Mouse (Mus musculus): ENCODE data around the gene Anks1. TPM values are rescaled to one million over a fixed set of nuclear protein-coding genes. Genes with fewer than 3 reads are reported as not detected.

Gene Anks1
- polyA plus RNA-seq (2021; fragmentation: Nextera tagmentation): 5.2 and 6.0 TPM in 2 replicates
- long read RNA-seq, experiment 1, full-length matches to known transcripts: 13 of 69 reads
- long read RNA-seq, experiment 1, partial matches to known transcripts: 17 of 69 reads
- long read RNA-seq, experiment 1, other reads (novel, unspliced or antisense): 39 of 69 reads
- long read RNA-seq, experiment 2, full-length matches to known transcripts: 3 of 10 reads
- long read RNA-seq, experiment 2, partial matches to known transcripts: 0 of 10 reads
- long read RNA-seq, experiment 2, other reads (novel, unspliced or antisense): 7 of 10 reads

DNA sequence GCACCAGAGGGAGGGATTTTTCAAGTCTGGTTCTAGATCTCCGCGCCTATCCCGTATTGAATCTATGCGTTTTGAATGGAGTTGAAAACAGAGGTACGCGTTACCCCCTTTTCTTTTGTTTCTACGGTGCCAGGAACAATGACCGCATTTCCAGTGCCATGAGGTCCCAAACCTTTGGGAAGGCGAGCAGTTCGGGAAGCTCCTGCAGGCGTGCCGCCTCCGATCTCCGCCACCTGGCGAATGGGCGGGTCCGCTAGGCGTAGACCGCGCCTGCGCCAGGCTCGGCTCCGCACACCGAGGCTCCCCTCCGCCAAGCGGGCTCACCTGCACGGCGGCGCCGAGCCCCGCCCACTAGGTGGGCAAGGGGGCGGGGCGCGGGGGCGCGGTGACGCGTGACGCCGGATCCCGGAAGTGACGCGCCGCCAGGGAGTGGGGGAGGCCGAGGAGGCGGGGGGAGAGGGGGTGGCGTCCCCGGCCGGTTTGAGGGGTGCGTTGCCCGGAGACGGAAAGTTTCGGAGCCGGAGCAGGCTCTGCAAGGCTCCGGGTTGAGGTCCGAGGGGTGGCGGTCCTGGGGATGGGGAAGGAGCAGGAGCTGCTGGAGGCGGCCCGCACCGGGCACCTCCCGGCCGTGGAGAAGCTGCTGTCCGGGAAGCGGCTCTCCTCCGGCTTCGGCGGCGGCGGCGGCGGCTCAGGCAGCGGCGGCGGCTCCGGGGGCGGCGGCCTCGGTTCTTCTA, at the start of gene Anks1:
Anks1 (plus strand) TSS at position 419 of the 734 bp plus-strand sequence.

DNA sequence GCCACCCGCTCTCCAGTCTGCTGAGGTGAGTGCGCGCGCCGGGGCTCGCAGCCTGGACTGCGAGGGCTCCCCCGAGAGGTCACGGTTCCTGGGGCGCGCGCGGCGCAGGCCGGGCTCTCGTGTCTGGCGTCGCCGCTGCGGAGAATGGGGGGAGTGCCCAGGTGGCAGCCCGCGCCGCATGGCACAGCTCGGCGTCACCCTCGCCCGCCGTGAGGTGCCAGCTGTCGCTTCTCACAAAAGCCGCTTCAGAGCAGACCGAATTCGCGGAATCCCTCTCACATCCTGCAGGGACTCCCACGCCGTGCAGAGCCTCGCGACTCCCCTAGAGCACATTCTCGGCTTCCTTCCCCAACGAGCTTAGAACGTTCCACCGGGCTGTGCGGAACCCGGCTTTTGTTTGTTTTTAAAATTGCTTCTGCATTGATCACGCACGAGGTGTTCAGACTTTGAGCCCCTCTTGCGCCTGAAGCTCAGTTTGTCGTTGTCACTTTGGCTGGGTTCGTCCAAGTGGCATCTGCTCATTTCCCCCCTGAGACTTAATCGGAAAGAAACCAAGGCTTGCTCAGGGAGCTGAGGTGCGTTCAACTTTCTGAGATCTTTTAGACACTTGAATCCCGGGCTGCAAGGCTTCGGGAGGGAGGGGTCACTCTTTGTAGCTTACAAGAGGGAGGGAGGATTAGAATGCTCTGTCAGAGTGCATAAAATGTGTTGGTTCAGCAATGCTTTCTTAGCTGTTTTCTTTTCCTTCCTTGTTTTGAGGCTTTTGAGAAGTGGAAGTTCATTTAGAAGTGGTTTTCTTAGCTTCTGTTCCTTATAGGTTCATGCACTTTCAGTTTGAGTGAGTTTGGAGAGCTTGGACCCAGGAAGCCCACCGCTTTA, 755 bp downstream of the Anks1 start, which contains the start of gene Taf11:
Taf11 (minus strand) TSS at position 223 of the 879 bp plus-strand sequence.

DNA sequence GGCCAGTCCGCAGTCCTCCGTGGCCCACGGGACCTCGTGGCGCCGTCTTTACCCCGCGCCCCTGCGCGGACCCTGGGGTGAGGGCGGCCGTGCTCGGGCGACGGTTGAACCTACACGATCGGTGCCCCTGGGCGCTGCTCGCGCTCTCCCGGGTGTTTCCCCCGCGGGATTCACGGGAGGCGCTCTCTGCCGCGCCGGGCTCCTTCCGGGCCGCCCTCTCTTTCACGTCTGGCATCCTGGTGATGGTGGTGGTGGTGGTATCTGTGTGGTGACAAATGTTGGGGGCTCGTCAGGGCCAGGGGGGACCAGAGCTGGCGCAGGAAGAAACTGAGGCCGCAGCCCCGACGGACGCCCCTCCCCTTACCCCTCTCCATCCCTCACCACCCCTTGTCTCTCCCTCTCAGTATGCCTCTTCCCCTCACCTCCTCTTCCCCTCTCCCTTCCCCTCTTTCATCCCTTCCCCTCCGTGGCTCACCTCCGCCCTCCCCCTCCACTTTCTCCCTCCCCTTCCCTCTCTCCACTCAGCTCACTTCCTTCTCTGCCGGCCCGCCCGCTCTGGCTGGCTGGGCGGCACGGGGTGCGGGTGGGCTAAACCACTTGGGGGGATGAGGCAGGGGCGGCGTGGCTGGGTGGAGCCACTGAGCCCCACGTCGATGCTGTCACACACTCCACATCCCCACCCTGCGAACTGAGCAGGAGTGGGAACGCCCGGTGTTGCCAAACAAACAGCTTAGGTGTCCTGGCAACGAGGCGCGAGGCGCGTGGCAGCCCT, 171.1 kb downstream of the Anks1 start, which contains the start of gene Tcp11:
Tcp11 (minus strand) TSS at position 595 of the 772 bp plus-strand sequence.

Other genes with a start within 250 kb of the Anks1 start
- 0.10 TPM in 1 of 2 replicates, not detected in the other for gene Spdef, start 180.4 kb upstream of the Anks1 start, polyA plus RNA-seq (2021; fragmentation: Nextera tagmentation)
- 26.9 and 31.5 TPM in 2 replicates for gene D17Wsu92e, start 88.7 kb upstream of the Anks1 start, polyA plus RNA-seq (2021; fragmentation: Nextera tagmentation)
- gene Snrpc, start 71.2 kb upstream of the Anks1 start, polyA plus RNA-seq (2021; fragmentation: Nextera tagmentation): 58.4 and 123 TPM in 2 replicates
- 4.1 and 6.5 TPM in 2 replicates for gene Uhrf1bp1, start 52.9 kb upstream of the Anks1 start, polyA plus RNA-seq (2021; fragmentation: Nextera tagmentation)
- gene Taf11, start 538 bp downstream of the Anks1 start, polyA plus RNA-seq (2021; fragmentation: Nextera tagmentation): 46.1 and 50.7 TPM in 2 replicates
- gene Tcp11, start 171.3 kb downstream of the Anks1 start, polyA plus RNA-seq (2021; fragmentation: Nextera tagmentation): 0.11 and 0.27 TPM in 2 replicates
- 0.73 and 1.9 TPM in 2 replicates for gene Scube3, start 232.8 kb downstream of the Anks1 start, polyA plus RNA-seq (2021; fragmentation: Nextera tagmentation)